Mouse (Mus musculus): ENCODE results near the gene Zfp51.

DNA sequence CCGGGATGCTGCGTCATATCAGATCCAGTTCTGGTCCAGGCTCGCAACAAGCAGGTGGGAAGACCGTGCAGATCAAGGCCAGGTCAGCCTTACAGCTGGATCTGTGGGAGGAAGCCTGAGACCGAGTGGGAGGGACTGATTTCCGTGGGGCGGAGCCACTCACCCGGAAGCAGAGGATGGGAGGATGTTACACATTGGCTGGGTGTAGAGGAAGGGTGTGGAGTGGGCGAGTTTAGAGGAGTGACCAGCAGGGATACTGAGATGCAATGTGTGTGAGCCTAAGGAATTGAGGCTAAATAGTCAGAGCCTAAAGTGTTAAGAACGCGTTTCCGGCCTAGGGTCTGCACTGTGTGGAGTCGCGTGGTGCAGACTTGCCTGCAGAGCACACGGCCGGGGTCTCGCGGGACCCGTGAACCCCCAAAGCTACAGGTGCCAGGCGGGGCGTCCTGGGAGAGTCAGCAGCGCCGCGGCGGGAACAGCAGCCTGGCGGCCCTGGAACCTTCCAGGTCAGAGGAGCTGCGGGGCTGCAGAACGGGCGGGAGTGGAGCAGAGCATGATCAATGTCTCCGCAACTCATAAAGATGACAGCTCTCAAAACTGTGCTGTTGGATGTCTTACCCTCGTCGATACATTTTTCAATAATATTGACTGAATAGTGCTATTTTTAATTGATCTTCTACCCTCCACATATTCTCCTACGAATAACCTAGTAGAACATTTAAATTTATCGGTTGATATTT is 38.8 kb downstream of the Zfp51 start, which contains the start of gene Zfp53:
- TF ChIP-seq CTCF (IDR thresholded peaks at IDR 0.05; ENCODE audit: extremely low read depth, insufficient read depth, insufficient read length, insufficient replicate concordance) (no peak), POLR2A (IDR thresholded peaks at IDR 0.05; ENCODE audit: low read depth, low read length) (peak; percentile 74)
